Mouse (Mus musculus) C2C12 (cell line): ENCODE measurements around the gene Col4a2. TPM values are rescaled to one million over a fixed set of nuclear protein-coding genes. Genes with fewer than 3 reads are reported as not detected.

Experiments used
- H3K27me3 ChIP-seq: one replicate; pipeline ENCODE4 v1.6.1; 2011; ENCODE audit not compliant: control insufficient read depth, insufficient read depth, insufficient read length
- H3K36me3 ChIP-seq: one replicate; pipeline ENCODE4 v1.6.1; 2011; ENCODE audit not compliant: control insufficient read depth, insufficient read depth
- H3K4me3 ChIP-seq: one replicate; pipeline ENCODE4 v1.5.1; 2011; ENCODE audit warnings: mild to moderate bottlenecking, control low read depth; ENCODE audit not compliant: poor library complexity, insufficient read depth, severe bottlenecking
- H3K79me2 ChIP-seq: one replicate; pipeline ENCODE4 v1.6.1; 2011; ENCODE audit not compliant: control insufficient read depth, insufficient read depth
- H3K79me3 ChIP-seq: one replicate; pipeline ENCODE4 v1.6.1; 2011; ENCODE audit warnings: low read depth, control low read depth
- H3ac ChIP-seq: one replicate; pipeline ENCODE3; 2011; ENCODE audit warnings: low read depth; ENCODE audit not compliant: control insufficient read depth, insufficient read length
- CEBPB ChIP-seq: IDR thresholded peaks from one replicate; pipeline ENCODE4 v1.6.1; 2011; ENCODE audit warnings: low read depth, mild to moderate bottlenecking, control low read depth, moderate library complexity
- CTCF ChIP-seq: IDR thresholded peaks from one replicate; pipeline ENCODE4 v1.5.1; 2011; ENCODE audit not compliant: control insufficient read depth, insufficient read depth, insufficient read length
- FOSL1 ChIP-seq: IDR thresholded peaks from one replicate; pipeline ENCODE4 v1.8.0; 2011; ENCODE audit warnings: mild to moderate bottlenecking, low read length; ENCODE audit not compliant: poor library complexity, insufficient read depth, severe bottlenecking
- MAX ChIP-seq: IDR thresholded peaks from one replicate; pipeline ENCODE4 v1.6.1; 2011; ENCODE audit warnings: mild to moderate bottlenecking, control low read depth
- MYOD1 ChIP-seq: IDR thresholded peaks from one replicate; pipeline ENCODE4 v1.6.1; 2011; ENCODE audit warnings: low read depth; ENCODE audit not compliant: control insufficient read depth, insufficient read length
- MYOG ChIP-seq: IDR thresholded peaks from one replicate; pipeline ENCODE4 v1.6.1; 2011; ENCODE audit not compliant: control insufficient read depth, insufficient read length; ENCODE audit errors: extremely low read depth
- USF1 ChIP-seq: IDR thresholded peaks from one replicate; pipeline ENCODE4 v1.6.1; 2011; ENCODE audit warnings: low read depth, mild to moderate bottlenecking, control low read depth, moderate library complexity
- polyA plus RNA-seq: library from polyadenylated mRNA; unstranded; fragments of >200 nt; fragmentation: generic; extraction: Trizol; gene quantifications from one replicate; pipeline ENCODE4 v1.2.1, GENCODE M21; 2012; ENCODE audit warnings: missing spikeins

Col4a2 gene
- polyA plus RNA-seq, 1 experiment, result 68.8 TPM

GRCm38 (mm10) chr8:11270826-11271225 lies 41.8 kb upstream of the Col4a2 start:
- Histone ChIP-seq H3ac (no peak overlapping the region), H3K4me3 (no peak overlapping the region), H3K79me3 (peaks cover 3% of the 10 kb centered on the region), H3K79me2 (peaks cover 26% of the 10 kb centered on the region), H3K27me3 (no peaks in the 10 kb centered on the region), H3K36me3 (no peaks in the 10 kb centered on the region)
- no peak for TF ChIP-seq CTCF
- no peak for TF ChIP-seq USF1
- TF ChIP-seq MYOD1, result no peak
- no peak for TF ChIP-seq FOSL1
- TF ChIP-seq MAX, result no peak
- no peak for TF ChIP-seq CEBPB
- no peak for TF ChIP-seq MYOG

GRCm38 (mm10) chr8:11272205-11272604 lies 40.4 kb upstream of the Col4a2 start:
- TF ChIP-seq MYOG (no peak), MAX (no peak), CTCF (no peak), USF1 (no peak), CEBPB (no peak), MYOD1 (no peak), FOSL1 (no peak)
- Histone ChIP-seq H3K79me3 (peaks cover 6% of the 10 kb centered on the region), H3K4me3 (no peak overlapping the region), H3K27me3 (no peaks in the 10 kb centered on the region), H3K36me3 (no peaks in the 10 kb centered on the region), H3ac (no peak overlapping the region), H3K79me2 (peaks cover 36% of the 10 kb centered on the region)

DNA sequence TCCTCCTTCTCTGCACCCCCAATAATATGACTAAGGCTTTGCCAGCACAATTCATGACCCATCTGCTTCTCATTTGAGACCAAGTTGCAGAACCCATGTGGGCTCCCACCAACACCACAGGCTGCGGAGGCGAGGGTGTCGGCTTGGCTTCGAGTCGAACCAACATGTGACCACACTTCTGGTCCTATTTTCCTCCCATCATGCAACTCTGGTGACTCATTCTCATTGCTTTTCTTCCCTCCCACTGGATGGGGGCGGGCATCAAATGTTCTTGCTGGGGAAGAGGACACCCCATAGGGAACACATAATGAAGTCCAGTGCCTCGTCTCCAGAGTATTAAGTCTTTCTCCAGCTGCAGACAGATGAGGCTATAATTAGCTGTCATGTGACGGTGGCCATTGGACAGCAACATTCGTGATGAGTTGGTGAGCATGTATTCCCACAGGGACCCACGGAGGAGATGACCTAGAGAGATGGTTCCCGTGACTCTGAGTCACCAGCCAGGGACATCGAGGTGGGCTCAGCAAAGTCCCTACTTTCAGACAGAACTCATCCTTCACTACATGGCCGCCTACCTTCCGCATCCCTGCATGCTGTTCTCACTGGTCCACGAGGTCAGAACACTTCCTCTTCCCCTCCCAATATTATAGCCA lies 39.0 kb upstream of the Col4a2 start:
- H3K27me3 ChIP-seq, result no peaks in the 10 kb centered on the region
- TF ChIP-seq USF1 (peak; percentile 59), MAX (peak; percentile 32), FOSL1 (no peak)
- H3K36me3 ChIP-seq, result no peaks in the 10 kb centered on the region
- H3K4me3 ChIP-seq, result no peak overlapping the region
- peaks cover 50% of the 10 kb centered on the region for H3K79me2 ChIP-seq
- H3ac ChIP-seq, result no peak overlapping the region
- peaks cover 6% of the 10 kb centered on the region for H3K79me3 ChIP-seq

DNA sequence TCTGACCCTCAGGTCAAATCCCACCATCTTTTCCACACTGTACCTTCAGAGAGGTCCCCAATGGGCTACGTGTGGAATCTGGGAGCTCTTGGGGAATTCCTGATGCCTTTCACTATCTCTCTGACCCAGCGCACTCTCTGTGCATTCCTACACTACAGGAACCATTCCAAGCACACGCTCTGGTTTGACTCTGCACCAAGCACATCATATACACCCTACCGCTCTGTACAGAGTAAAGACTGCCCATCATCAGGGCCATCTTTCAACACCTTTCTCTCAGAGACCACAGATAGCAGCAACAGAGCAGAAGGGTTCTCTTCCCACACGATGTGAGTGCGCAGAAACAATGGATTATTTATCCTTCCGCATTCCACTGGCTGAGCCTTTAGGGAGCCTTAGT lies 38.2 kb upstream of the Col4a2 start:
- H3K27me3 ChIP-seq, result no peaks in the 10 kb centered on the region
- H3ac ChIP-seq, result no peak overlapping the region
- no peak overlapping the region for H3K4me3 ChIP-seq
- H3K79me2 ChIP-seq, result peaks cover 54% of the 10 kb centered on the region
- H3K79me3 ChIP-seq, result peaks cover 9% of the 10 kb centered on the region
- no peak for TF ChIP-seq MYOG
- TF ChIP-seq FOSL1, result no peak
- TF ChIP-seq MYOD1, result no peak
- TF ChIP-seq MAX, result no peak
- no peak for TF ChIP-seq CTCF
- no peak for TF ChIP-seq USF1
- TF ChIP-seq CEBPB, result no peak
- no peaks in the 10 kb centered on the region for H3K36me3 ChIP-seq

DNA sequence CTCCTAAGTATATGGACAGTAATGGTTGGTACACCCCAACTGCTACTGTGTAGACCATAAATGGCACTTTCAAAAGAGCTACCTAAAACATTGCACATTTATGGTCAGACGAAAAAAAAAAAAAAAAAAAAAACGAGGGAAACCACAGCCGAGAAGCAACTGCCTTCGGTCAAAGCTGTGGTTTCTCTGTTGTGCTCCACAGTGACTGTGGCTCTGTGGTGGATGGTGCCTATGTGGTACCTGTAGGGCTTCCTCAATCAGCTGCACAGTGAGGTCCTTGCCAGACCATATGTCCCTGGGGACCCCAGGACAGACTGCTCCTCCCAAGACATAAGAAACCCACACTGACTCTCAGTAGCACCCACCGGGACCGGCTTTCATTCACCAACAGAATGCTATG lies 36.3 kb upstream of the Col4a2 start:
- peaks cover 18% of the 10 kb centered on the region for H3K79me3 ChIP-seq
- TF ChIP-seq MAX, result no peak
- TF ChIP-seq MYOD1, result no peak
- no peak for TF ChIP-seq FOSL1
- no peak for TF ChIP-seq MYOG
- no peak for TF ChIP-seq CEBPB
- TF ChIP-seq CTCF, result no peak
- TF ChIP-seq USF1, result no peak
- peaks cover 55% of the 10 kb centered on the region for H3K79me2 ChIP-seq
- no peaks in the 10 kb centered on the region for H3K36me3 ChIP-seq
- no peak overlapping the region for H3ac ChIP-seq
- H3K4me3 ChIP-seq, result no peak overlapping the region
- H3K27me3 ChIP-seq, result no peaks in the 10 kb centered on the region

DNA sequence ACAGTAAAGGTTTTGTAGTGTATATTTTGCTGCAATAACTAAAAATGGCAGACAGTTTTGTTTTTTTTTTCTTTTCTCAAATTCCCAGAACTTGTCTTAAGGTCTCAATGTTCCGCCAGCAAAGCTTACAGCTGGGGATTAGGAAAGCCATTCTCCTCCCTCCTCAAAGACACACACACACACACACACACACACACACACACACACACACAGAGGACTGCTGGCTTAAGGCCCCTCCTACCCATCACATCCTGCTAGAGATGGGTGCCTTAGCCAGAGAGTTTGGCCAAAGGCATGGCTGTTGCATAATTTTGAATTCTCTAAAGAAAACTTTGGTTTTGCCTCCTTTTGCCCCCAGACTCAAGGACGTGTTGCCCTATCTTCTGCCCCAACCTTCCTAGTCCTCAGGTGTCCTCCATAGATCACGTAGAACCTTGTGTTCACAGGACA lies 35.0 kb upstream of the Col4a2 start:
- H3K27me3 ChIP-seq, result no peaks in the 10 kb centered on the region
- peaks cover 65% of the 10 kb centered on the region for H3K79me2 ChIP-seq
- H3K79me3 ChIP-seq, result peaks cover 26% of the 10 kb centered on the region
- H3ac ChIP-seq, result no peak overlapping the region
- TF ChIP-seq MAX, result no peak
- TF ChIP-seq MYOD1, result no peak
- TF ChIP-seq USF1, result no peak
- TF ChIP-seq CTCF, result no peak
- no peak for TF ChIP-seq CEBPB
- no peak for TF ChIP-seq FOSL1
- no peak for TF ChIP-seq MYOG
- no peaks in the 10 kb centered on the region for H3K36me3 ChIP-seq
- no peak overlapping the region for H3K4me3 ChIP-seq
